Comparison of ENCODE assay signal across 8 mouse cellular contexts in genomic region chr5:110094030-110094846, GRCm38 (mm10). TPM values are rescaled to one million over a fixed set of nuclear protein-coding genes. Genes with fewer than 3 reads are reported as not detected.
DNase-seq lines count a peak whose midpoint lies in the region; ATAC-seq and TF ChIP-seq lines count a peak whose summit lies in the region.

TSS of gene Gm35315 (minus strand) at chr5:110094420.

- peak; percentile 98 for ATAC-seq in activated CD4-positive, CD25-positive, alpha-beta regulatory T cell, adult 4 months
- ATAC-seq in common myeloid progenitor, adult 5-6 weeks (replicated peaks; ENCODE audit: low read depth, poor library complexity, severe bottlenecking), result peak; percentile 99
- peak; percentile 97 for ATAC-seq in hindbrain, postnatal 0 days

- H3K36me3 ChIP-seq in hindbrain, postnatal 0 days (ENCODE audit: insufficient read depth, low read length), result no peaks in the 10 kb centered on the region
- no peaks in the 10 kb centered on the region for H3K36me3 ChIP-seq in macrophage (ENCODE audit: inconsistent target)

- H3K79me2 ChIP-seq in macrophage (ENCODE audit: inconsistent target), result no peaks in the 10 kb centered on the region

- H3K27me3 ChIP-seq in hindbrain, postnatal 0 days (ENCODE audit: insufficient read depth, low read length), result no peaks in the 10 kb centered on the region

- DNase-seq in gastrocnemius, adult 2 months, result peak; percentile 84
- peak; percentile 92 for DNase-seq in hindbrain, postnatal 0 days (ENCODE audit: low spot score)
- peak; percentile 84 to 86 for DNase-seq in left cerebral cortex, adult 18-20 months (ENCODE audit: low spot score in 2 of 2)
- peak; percentile 88 to 89 for DNase-seq in right cerebral cortex, adult 2 months (ENCODE audit: low spot score in 2 of 2)
- DNase-seq in urinary bladder, postnatal 25 days (ENCODE audit: low spot score), result peak; percentile 72

- peak within 1 kb of the TSS; percentile 88 for H3K27ac ChIP-seq in gastrocnemius, adult 2 months
- peak within 1 kb of the TSS; percentile 49; the same call in 1 of the 2 replicates for H3K27ac ChIP-seq in hindbrain, postnatal 0 days
- peak within 1 kb of the TSS; percentile 63 for H3K27ac ChIP-seq in macrophage

- intact Hi-C loops in gastrocnemius, adult 2 months (cut with DNase I), result loop anchor here (5.0 kb wide), 1 partner anchor 37 kb away; no protein-coding TSS in a partner anchor

- H3K9ac ChIP-seq in hindbrain, postnatal 0 days (replicated peaks; ENCODE audit: low read length), result peak within 1 kb of the TSS; percentile 31

- no peak for TF ChIP-seq CTCF in gastrocnemius, adult 2 months (IDR thresholded peaks at IDR 0.05)
- TF ChIP-seq CTCF in hindbrain, postnatal 0 days (IDR thresholded peaks at IDR 0.05; ENCODE audit: low read depth), result no peak

- no peaks in the 10 kb centered on the region for H3K9me3 ChIP-seq in hindbrain, postnatal 0 days (ENCODE audit: low read length)

- H3K4me2 ChIP-seq in hindbrain, postnatal 0 days (ENCODE audit: low read depth, low read length), result peak within 1 kb of the TSS; percentile 71

- 1% methylated on average over 25 of the region's 25 CpGs for WGBS in hindbrain, postnatal 0 days
- 2% methylated on average over 24 of the region's 25 CpGs for WGBS in macrophage (ENCODE audit: missing documents)

- H3K4me3 ChIP-seq in gastrocnemius, adult 2 months, result peak within 1 kb of the TSS; percentile 70
- peak within 1 kb of the TSS; percentile 40 for H3K4me3 ChIP-seq in hindbrain, postnatal 0 days (ENCODE audit: low read length)
- H3K4me3 ChIP-seq in macrophage (ENCODE audit: inconsistent target), result peak within 1 kb of the TSS; percentile 56

- H3K4me1 ChIP-seq in hindbrain, postnatal 0 days (ENCODE audit: insufficient read depth, low read length), result no peaks in the 10 kb centered on the region

RNA-seq across cellular contexts. Expression of gene Gm35315, which starts in this region (rescaled TPM):
- 1 to 10 TPM; 1.6 to 3.0 TPM for polyA plus RNA-seq in activated CD4-positive, CD25-positive, alpha-beta regulatory T cell, adult 4 months (2017; shearing (Covaris generic))
- total RNA-seq in common myeloid progenitor, adult 5-6 weeks (2017), result 3.0 and 4.6 TPM in 2 replicates
- under 1 TPM; 0.10 to 0.25 TPM for total RNA-seq in gastrocnemius, adult 2 months (2021)
- 0.37 TPM in 1 of 2 replicates, not detected in the other for total RNA-seq in hindbrain, postnatal 0 days (2014; rRNA removed)
- 0.30 and 0.33 TPM in 2 replicates for polyA plus RNA-seq in hindbrain, postnatal 0 days (2015; fragmentation: Nextera tagmentation; extraction: Ambion mirVana)
- under 1 TPM; 0.40 to 0.53 TPM for total RNA-seq in left cerebral cortex, adult 18-20 months (2021)
- under 1 TPM in 12 of 26 experiments, not detected in 14; 0.18 to 0.77 (median 0.25) TPM for total RNA-seq in macrophage (2018; cell fraction: chromatin; rRNA removed)
- under 1 TPM in 17 of 26 experiments, not detected in 9; 0.03 to 0.10 (median 0.05) TPM for total RNA-seq in macrophage (2018; cell fraction: cytosol; rRNA removed)
- total RNA-seq in macrophage (2018; cell fraction: nucleus; rRNA removed), result 1 to 10 TPM in 1 of 26 experiments, under 1 TPM in 13, not detected in 12; 0.17 to 1.2 (median 0.27) TPM
- 0.06 to 0.51 TPM (median 0.10 TPM) in 3 replicates for polyA plus RNA-seq in macrophage (2018)

Comparison
In these comparisons a context has a peak if more than half of its experiments do, and no peak if none do; other contexts are left out.
1. Peak in every context shown above with its lines: DNase-seq, ATAC-seq, H3K4me3 ChIP-seq and H3K27ac ChIP-seq.
2. Peak in DNase-seq, H3K4me3 ChIP-seq and H3K27ac ChIP-seq in gastrocnemius, adult 2 months; RNA of the gene not detected or under 1 TPM.
3. Peak in DNase-seq, ATAC-seq, H3K4me3 ChIP-seq, H3K27ac ChIP-seq, H3K9ac ChIP-seq and H3K4me2 ChIP-seq in hindbrain, postnatal 0 days; RNA of the gene not detected or under 1 TPM.
4. Peak in DNase-seq in left cerebral cortex, adult 18-20 months; RNA of the gene not detected or under 1 TPM.